Mouse (Mus musculus) MEL (cell line): Measurements from ENCODE around the gene Il2ra. TPM values are rescaled to one million over a fixed set of nuclear protein-coding genes. Genes with fewer than 3 reads are reported as not detected.

Source experiments
- DNase-seq: peaks from one replicate; pipeline ENCODE4 v3.0.0; 2011; ENCODE audit warnings: low read depth, low spot score
- H3K27ac ChIP-seq: 2 replicates; pipeline ENCODE4 v1.5.1; 2012; ENCODE audit warnings: low read depth, mild to moderate bottlenecking, control low read depth, low read length, moderate library complexity; ENCODE audit not compliant: control insufficient read depth
- H3K27me3 ChIP-seq, 2 experiments: fragments of 150-350 bp in 1 of 2; sonication (generic) in 1 of 2; 2 replicates each; pipeline ENCODE4 v1.6.1; 2012; ENCODE audit warnings: low read length in 2 of 2, mild to moderate bottlenecking in 2 of 2, improper control_type of control experiment in 1 of 2, moderate library complexity in 1 of 2; ENCODE audit not compliant: insufficient read depth in 2 of 2, control insufficient read depth in 1 of 2
- H3K36me3 ChIP-seq, 2 experiments: 2 replicates each; pipeline ENCODE4 v1.6.1; 2012 to 2014; ENCODE audit warnings: low read length in 2 of 2, improper control_type of control experiment in 1 of 2, inconsistent platforms in 1 of 2, mild to moderate bottlenecking in 1 of 2; ENCODE audit not compliant: insufficient read depth in 2 of 2, control insufficient read depth in 1 of 2
- H3K4me1 ChIP-seq, 2 experiments: fragments of 150-350 bp in 1 of 2; sonication (generic) in 1 of 2; 2 replicates each; pipeline ENCODE4 v1.6.1; 2012; ENCODE audit warnings: low read length in 2 of 2, improper control_type of control experiment in 1 of 2, mild to moderate bottlenecking in 1 of 2; ENCODE audit not compliant: insufficient read depth in 2 of 2, control insufficient read depth in 1 of 2
- H3K4me3 ChIP-seq, 2 experiments: fragments of 150-350 bp in 1 of 2; sonication (generic) in 1 of 2; 2 replicates each; pipeline ENCODE4 v1.5.1; 2012; ENCODE audit warnings: low read depth in 2 of 2, low read length in 2 of 2, mild to moderate bottlenecking in 2 of 2, moderate library complexity in 2 of 2, control low read depth in 1 of 2, improper control_type of control experiment in 1 of 2; ENCODE audit not compliant: control insufficient read depth in 1 of 2, insufficient read depth in 1 of 2
- H3K79me2 ChIP-seq: 2 replicates; pipeline ENCODE4 v1.6.1; 2012; ENCODE audit warnings: mild to moderate bottlenecking, low read length, moderate library complexity; ENCODE audit not compliant: control insufficient read depth, poor library complexity, insufficient read depth
- H3K9ac ChIP-seq: 2 replicates; pipeline ENCODE4 v1.6.1; 2012; ENCODE audit warnings: low read depth, mild to moderate bottlenecking, control low read depth, low read length, moderate library complexity; ENCODE audit not compliant: control insufficient read depth, poor library complexity, severe bottlenecking
- H3K9me3 ChIP-seq: fragments of 150-350 bp; sonication (generic); replicated peaks from 2 replicates; pipeline ENCODE4 v1.6.1; 2012; ENCODE audit warnings: mild to moderate bottlenecking, low read length, improper control_type of control experiment, moderate library complexity; ENCODE audit not compliant: insufficient read depth
- CHD1 ChIP-seq: IDR thresholded peaks from 2 replicates; pipeline ENCODE4 v1.6.1; 2012; ENCODE audit warnings: low read depth, mild to moderate bottlenecking, inconsistent platforms, low read length, improper control_type of control experiment
- CTCF ChIP-seq, 3 experiments: IDR thresholded peaks in 2 of 3; conservative IDR thresholded peaks in 1 of 3; 2 replicates each; pipeline ENCODE4 v1.5.1; 2011 to 2012; ENCODE audit warnings: low read length in 3 of 3, low read depth in 2 of 3, mild to moderate bottlenecking in 2 of 3, improper control_type of control experiment in 1 of 3, inconsistent platforms in 1 of 3, mixed read lengths in 1 of 3, moderate library complexity in 1 of 3; ENCODE audit not compliant: control insufficient read depth in 1 of 3, insufficient read depth in 1 of 3, poor library complexity in 1 of 3, severe bottlenecking in 1 of 3
- E2F4 ChIP-seq: IDR thresholded peaks from 2 replicates; pipeline ENCODE4 v1.6.1; 2011; ENCODE audit warnings: low read depth, low read length, improper control_type of control experiment, borderline replicate concordance
- ETS1 ChIP-seq: IDR thresholded peaks from 2 replicates; pipeline ENCODE4 v1.6.1; 2012; ENCODE audit warnings: low read depth, mild to moderate bottlenecking, inconsistent platforms, low read length, improper control_type of control experiment, moderate library complexity
- GATA1 ChIP-seq: IDR thresholded peaks from 2 replicates; pipeline ENCODE4 v1.6.1; 2011; ENCODE audit warnings: low read depth, low read length, improper control_type of control experiment
- JUND ChIP-seq: IDR thresholded peaks from 2 replicates; pipeline ENCODE4 v1.6.1; 2011; ENCODE audit warnings: low read depth, mild to moderate bottlenecking, improper control_type of control experiment, low read length
- KAT2A ChIP-seq: conservative IDR thresholded peaks from 2 replicates; pipeline ENCODE4 v1.6.1; 2012; ENCODE audit warnings: low read depth, low read length, improper control_type of control experiment, inconsistent platforms
- MAFK ChIP-seq: IDR thresholded peaks from 2 replicates; pipeline ENCODE4 v1.6.1; 2011; ENCODE audit warnings: low read depth, mild to moderate bottlenecking, low read length, improper control_type of control experiment, borderline replicate concordance
- MAZ ChIP-seq: IDR thresholded peaks from 2 replicates; pipeline ENCODE4 v1.6.1; 2012; ENCODE audit warnings: low read depth, mild to moderate bottlenecking, inconsistent platforms, low read length, improper control_type of control experiment
- MXI1 ChIP-seq: IDR thresholded peaks from 2 replicates; pipeline ENCODE4 v1.6.1; 2011; ENCODE audit warnings: mild to moderate bottlenecking, low read depth, low read length, improper control_type of control experiment
- MYC ChIP-seq: IDR thresholded peaks from 2 replicates; pipeline ENCODE4 v1.6.1; 2011; ENCODE audit warnings: low read depth, mild to moderate bottlenecking, low read length, improper control_type of control experiment, moderate library complexity
- NELFE ChIP-seq: IDR thresholded peaks from 2 replicates; pipeline ENCODE4 v1.6.1; 2011; ENCODE audit warnings: low read depth, low read length, improper control_type of control experiment
- NRF1 ChIP-seq: IDR thresholded peaks from 2 replicates; pipeline ENCODE4 v1.6.1; 2014; ENCODE audit warnings: low read depth, mild to moderate bottlenecking, inconsistent platforms, low read length, improper control_type of control experiment, moderate library complexity; ENCODE audit not compliant: poor library complexity, insufficient read depth, severe bottlenecking
- RAD21 ChIP-seq: IDR thresholded peaks from 2 replicates; pipeline ENCODE4 v1.6.1; 2011; ENCODE audit warnings: mild to moderate bottlenecking, low read depth, low read length, improper control_type of control experiment
- SMC3 ChIP-seq: IDR thresholded peaks from 2 replicates; pipeline ENCODE4 v1.6.1; 2011; ENCODE audit warnings: low read depth, low read length, improper control_type of control experiment
- TCF12 ChIP-seq: IDR thresholded peaks from 2 replicates; pipeline ENCODE4 v1.6.1; 2014; ENCODE audit warnings: low read depth, mild to moderate bottlenecking, inconsistent platforms, low read length, improper control_type of control experiment, moderate library complexity
- UBTF ChIP-seq: IDR thresholded peaks from 2 replicates; pipeline ENCODE4 v1.6.1; 2012; ENCODE audit warnings: low read depth, mild to moderate bottlenecking, inconsistent platforms, low read length, improper control_type of control experiment, moderate library complexity, borderline replicate concordance; ENCODE audit not compliant: insufficient read depth
- USF1 ChIP-seq: IDR thresholded peaks from 2 replicates; pipeline ENCODE4 v1.6.1; 2014; ENCODE audit warnings: low read depth, mild to moderate bottlenecking, inconsistent platforms, low read length, improper control_type of control experiment, moderate library complexity
- USF2 ChIP-seq, 2 experiments: IDR thresholded peaks; 2 replicates each; pipeline ENCODE4 v1.6.1; 2011 to 2012; ENCODE audit warnings: improper control_type of control experiment in 2 of 2, low read length in 2 of 2, borderline replicate concordance in 1 of 2, inconsistent platforms in 1 of 2, low read depth in 1 of 2, mild to moderate bottlenecking in 1 of 2; ENCODE audit not compliant: insufficient read depth in 1 of 2
- ZC3H11A ChIP-seq: IDR thresholded peaks from 2 replicates; pipeline ENCODE4 v1.6.1; 2012; ENCODE audit warnings: low read depth, mild to moderate bottlenecking, inconsistent platforms, low read length, improper control_type of control experiment
- ZNF384 ChIP-seq: IDR thresholded peaks from 2 replicates; pipeline ENCODE4 v1.6.1; 2012; ENCODE audit warnings: low read depth, mild to moderate bottlenecking, inconsistent platforms, low read length, improper control_type of control experiment
- polyA plus RNA-seq, 2 experiments: library from polyadenylated mRNA; stranded (reverse) in 1 of 2; unstranded in 1 of 2; fragments of >175 nt in 1 of 2; fragments of >200 nt in 1 of 2; gene quantifications; 2 replicates each; pipeline versions ENCODE4 v1.2.1 to v1.2.4; 2012; ENCODE audit warnings: low replicate concordance in 2 of 2, low read depth in 1 of 2; ENCODE audit not compliant: insufficient read length in 2 of 2, insufficient read depth in 1 of 2, missing spikeins in 1 of 2
- total RNA-seq: library from RNA; depleted of rRNA; stranded (reverse); fragments of 300-350 nt; gene quantifications from 2 replicates; pipeline ENCODE4 v1.2.3, GENCODE M21; 2012

Gene Il2ra
- total and polyA plus RNA-seq, 3 experiments: not detected

- Histone ChIP-seq H3K27ac (no peak overlapping the region), H3K9ac (no peak overlapping the region), H3K9me3 (no peaks in the 10 kb centered on the region), H3K79me2 (no peaks in the 10 kb centered on the region), H3K4me3 (no peak overlapping the region), H3K27me3 (peaks cover 2 to 8% of the 10 kb centered on the region in 2 experiments; a peak in 3 of 4 replicates), H3K36me3 (no peaks in the 10 kb centered on the region), H3K4me1 (no peaks in the 10 kb centered on the region)
- no peak for DNase-seq
- TF ChIP-seq MAZ: no peak
- no peak for TF ChIP-seq ZNF384
- no peak for TF ChIP-seq GATA1
- TF ChIP-seq CHD1: no peak
- TF ChIP-seq E2F4: no peak
- no peak for TF ChIP-seq MXI1
- no peak for TF ChIP-seq USF2 (IDR thresholded peaks at IDR 0.05; ENCODE audit: borderline replicate concordance in 1 of 2, insufficient read depth in 1 of 2, low read depth in 1 of 2, low read length in 2 of 2)
- no peak for TF ChIP-seq JUND
- TF ChIP-seq USF1: no peak
- no peak for TF ChIP-seq CTCF (IDR thresholded peaks at IDR 0.05 in 2 of 3, conservative IDR thresholded peaks at IDR 0.05 in 1 of 3; ENCODE audit: control insufficient read depth in 1 of 3, insufficient read depth in 1 of 3, low read depth in 2 of 3, low read length in 3 of 3, poor library complexity in 1 of 3, severe bottlenecking in 1 of 3)
Observed at GRCm38 (mm10) chr2:11654990-11655931, 12.7 kb downstream of the Il2ra start.

GRCm38 (mm10) chr2:11657581-11657980 is 15.0 kb downstream of the Il2ra start:
- no peaks in the 10 kb centered on the region for H3K4me1 ChIP-seq
- H3K9ac ChIP-seq: no peak overlapping the region
- peaks cover 2 to 8% of the 10 kb centered on the region in 2 experiments; a peak in 3 of 4 replicates for H3K27me3 ChIP-seq
- no peaks in the 10 kb centered on the region for H3K36me3 ChIP-seq
- H3K9me3 ChIP-seq: no peaks in the 10 kb centered on the region
- no peak overlapping the region for H3K27ac ChIP-seq
- TF ChIP-seq KAT2A (no peak), USF1 (no peak), NRF1 (no peak), RAD21 (no peak), TCF12 (no peak), ZC3H11A (no peak), MAFK (no peak), ETS1 (no peak), UBTF (no peak), SMC3 (no peak), CTCF (IDR thresholded peaks at IDR 0.05 in 2 of 3, conservative IDR thresholded peaks at IDR 0.05 in 1 of 3; ENCODE audit: control insufficient read depth in 1 of 3, insufficient read depth in 1 of 3, low read depth in 2 of 3, low read length in 3 of 3, poor library complexity in 1 of 3, severe bottlenecking in 1 of 3) (no peak), NELFE (no peak), MYC (no peak)
- DNase-seq: no peak
- no peaks in the 10 kb centered on the region for H3K79me2 ChIP-seq
- H3K4me3 ChIP-seq: no peak overlapping the region
